Mouse (Mus musculus): ENCODE data around the gene Rnf123. TPM values are rescaled to one million over a fixed set of nuclear protein-coding genes. Genes with fewer than 3 reads are reported as not detected.

The Rnf123 gene
- polyA plus RNA-seq, 1 experiment from 2014 or later, result 30.5 TPM

Small RNAs within 50 kb of the gene (microRNA-seq; reads per million reads assigned to microRNA genes)
- gene Gm47303 (not detected), gene Mir7088 (not detected)

Other genes with a start within 250 kb of the Rnf123 start
- 111 TPM in 2 replicates for gene Rbm6, start 210.1 kb downstream of the Rnf123 start, polyA plus RNA-seq (2016; fragmentation: Nextera tagmentation; extraction: Ambion mirVana)
- 10.4 and 12.9 TPM in 2 replicates for gene Mon1a, start 195.2 kb downstream of the Rnf123 start, polyA plus RNA-seq (2016; fragmentation: Nextera tagmentation; extraction: Ambion mirVana)
- gene Mst1r, start 176.5 kb downstream of the Rnf123 start, polyA plus RNA-seq (2016; fragmentation: Nextera tagmentation; extraction: Ambion mirVana), result 2.5 and 3.1 TPM in 2 replicates
- gene Actl11, start 154.9 kb downstream of the Rnf123 start, polyA plus RNA-seq (2016; fragmentation: Nextera tagmentation; extraction: Ambion mirVana), result not detected in 2 replicates
- 11.3 and 12.7 TPM in 2 replicates for gene Camkv, start 147.7 kb downstream of the Rnf123 start, polyA plus RNA-seq (2016; fragmentation: Nextera tagmentation; extraction: Ambion mirVana)
- 32.3 and 33.0 TPM in 2 replicates for gene Traip, start 133.2 kb downstream of the Rnf123 start, polyA plus RNA-seq (2016; fragmentation: Nextera tagmentation; extraction: Ambion mirVana)
- gene Uba7, start 107.8 kb downstream of the Rnf123 start, polyA plus RNA-seq (2016; fragmentation: Nextera tagmentation; extraction: Ambion mirVana), result 25.4 and 29.8 TPM in 2 replicates
- gene Gm20661, start 100.3 kb downstream of the Rnf123 start, polyA plus RNA-seq (2016; fragmentation: Nextera tagmentation; extraction: Ambion mirVana), result 10.4 and 11.2 TPM in 2 replicates
- gene Inka1, start 97.5 kb downstream of the Rnf123 start, polyA plus RNA-seq (2016; fragmentation: Nextera tagmentation; extraction: Ambion mirVana), result 133 and 138 TPM in 2 replicates
- gene Cdhr4, start 90.8 kb downstream of the Rnf123 start, polyA plus RNA-seq (2016; fragmentation: Nextera tagmentation; extraction: Ambion mirVana), result 18.6 and 19.3 TPM in 2 replicates
- 1.3 TPM in 2 replicates for gene Gm20662, start 87.0 kb downstream of the Rnf123 start, polyA plus RNA-seq (2016; fragmentation: Nextera tagmentation; extraction: Ambion mirVana)
- gene Ip6k1, start 80.8 kb downstream of the Rnf123 start, polyA plus RNA-seq (2016; fragmentation: Nextera tagmentation; extraction: Ambion mirVana), result 80.6 and 84.4 TPM in 2 replicates
- 22.5 and 25.5 TPM in 2 replicates for gene Gmppb, start 34.1 kb downstream of the Rnf123 start, polyA plus RNA-seq (2016; fragmentation: Nextera tagmentation; extraction: Ambion mirVana)
- 3.1 and 3.7 TPM in 2 replicates for gene Amigo3, start 30.2 kb downstream of the Rnf123 start, polyA plus RNA-seq (2016; fragmentation: Nextera tagmentation; extraction: Ambion mirVana)
- gene Mst1, start 2.9 kb downstream of the Rnf123 start, polyA plus RNA-seq (2016; fragmentation: Nextera tagmentation; extraction: Ambion mirVana), result 0.18 and 0.51 TPM in 2 replicates
- 56.9 and 57.9 TPM in 2 replicates for gene Apeh, start 11.3 kb upstream of the Rnf123 start, polyA plus RNA-seq (2016; fragmentation: Nextera tagmentation; extraction: Ambion mirVana)
- gene Bsn, start 107.0 kb upstream of the Rnf123 start, polyA plus RNA-seq (2016; fragmentation: Nextera tagmentation; extraction: Ambion mirVana), result 1.1 and 1.2 TPM in 2 replicates
- gene Dag1, start 180.6 kb upstream of the Rnf123 start, polyA plus RNA-seq (2016; fragmentation: Nextera tagmentation; extraction: Ambion mirVana), result 45.7 and 53.3 TPM in 2 replicates
- 45.0 and 46.4 TPM in 2 replicates for gene Nicn1, start 207.1 kb upstream of the Rnf123 start, polyA plus RNA-seq (2016; fragmentation: Nextera tagmentation; extraction: Ambion mirVana)
- gene Amt, start 213.5 kb upstream of the Rnf123 start, polyA plus RNA-seq (2016; fragmentation: Nextera tagmentation; extraction: Ambion mirVana), result 13.3 and 17.0 TPM in 2 replicates
- 324 and 387 TPM in 2 replicates for gene Rhoa, start 222.8 kb upstream of the Rnf123 start, polyA plus RNA-seq (2016; fragmentation: Nextera tagmentation; extraction: Ambion mirVana)
- gene Tcta, start 222.8 kb upstream of the Rnf123 start, polyA plus RNA-seq (2016; fragmentation: Nextera tagmentation; extraction: Ambion mirVana), result 21.2 and 22.6 TPM in 2 replicates